Mouse (Mus musculus) thymus, adult 2 months (tissue): ENCODE data around the gene Gm35549.

Experiments
- CTCF ChIP-seq: fragments of 200-500 bp; IDR thresholded peaks from 2 replicates; pipeline ENCODE4 v1.5.1; 2012; ENCODE audit warnings: mild to moderate bottlenecking, control low read depth, low read length, moderate library complexity, borderline replicate concordance; ENCODE audit not compliant: control insufficient read depth, poor library complexity, insufficient read depth; ENCODE audit errors: extremely low read depth
- POLR2A ChIP-seq: fragments of 200-500 bp; IDR thresholded peaks from 2 replicates; pipeline ENCODE4 v1.6.1; 2012; ENCODE audit warnings: mild to moderate bottlenecking, low read length, control low read depth, moderate library complexity; ENCODE audit not compliant: control insufficient read depth, poor library complexity, insufficient read depth; ENCODE audit errors: extremely low read depth

- TF ChIP-seq CTCF: no peak
- TF ChIP-seq POLR2A: no peak
These were observed 7.0 kb downstream of the Gm35549 start for GRCm38 (mm10) chr9:122836790-122837189.
